Mouse (Mus musculus): ENCODE measurements at regions not wholly inside any gene's neighbourhood (a gene's known extent, or its start where the extent isn't known, plus 50 kb on each side); places are given as distances from the start of the nearest gene placed in this dataset.

DNA sequence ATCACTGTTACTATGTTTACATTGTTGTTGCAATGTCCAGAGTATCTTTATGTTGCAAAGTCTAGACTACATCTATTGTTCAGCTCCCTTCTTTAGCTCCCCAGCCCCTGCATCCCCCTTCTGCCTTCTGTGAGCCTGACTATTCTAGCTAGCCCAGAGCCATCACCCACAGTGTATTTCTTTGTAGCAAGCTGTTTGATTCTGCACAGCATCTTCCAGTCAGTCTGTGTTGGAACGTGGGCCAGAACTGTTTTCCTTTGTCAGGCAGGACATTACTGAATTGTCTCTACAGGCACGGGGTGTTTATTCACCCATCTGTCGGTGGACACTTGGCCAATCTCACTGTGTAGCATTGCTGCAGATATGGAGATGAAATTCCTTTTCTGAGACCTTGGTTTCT lies 295.4 kb upstream of the Trpc7 start:
- DNase-seq (ENCODE audit: low read depth, low spot score), result no peak

DNA sequence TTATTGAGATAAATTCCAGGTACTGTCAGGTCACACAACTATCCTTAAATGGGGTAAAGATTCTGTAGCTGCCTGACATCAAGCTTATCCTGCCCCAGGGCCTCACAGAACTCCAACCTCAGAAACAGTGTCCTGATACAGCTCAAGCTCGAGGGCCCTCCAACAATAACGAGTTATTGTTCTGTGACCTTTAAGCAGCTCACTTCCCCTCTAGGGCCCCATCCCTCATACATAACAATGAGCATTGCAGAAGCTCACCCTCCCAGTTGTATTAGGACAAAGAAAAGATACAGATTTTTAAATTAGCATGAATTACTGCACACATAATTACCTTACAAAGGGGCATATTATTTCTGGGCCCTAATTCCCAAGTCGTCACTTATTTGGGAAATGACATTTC lies 293.5 kb upstream of the Trpc7 start:
- no peak for DNase-seq (ENCODE audit: low read depth, low spot score)

DNA sequence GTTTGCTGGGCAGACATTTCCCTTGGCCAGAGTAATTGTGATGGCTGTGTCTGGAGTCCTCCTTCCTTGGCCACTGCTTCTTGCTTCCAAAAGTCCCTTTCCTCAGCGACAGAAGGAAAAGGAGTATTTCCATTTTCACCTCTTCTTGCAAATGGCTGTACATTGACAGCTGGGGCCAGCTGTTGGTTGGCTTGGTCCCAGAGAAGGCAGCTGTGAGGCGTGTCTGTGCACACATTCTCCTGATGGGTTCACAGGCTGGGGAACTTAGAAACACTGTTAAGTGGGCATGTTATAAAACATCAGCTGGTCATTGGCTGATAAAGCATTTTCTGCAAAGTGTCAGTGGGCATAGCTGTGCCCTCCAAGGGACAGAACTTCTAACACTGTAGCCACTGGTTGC lies 290.4 kb upstream of the Trpc7 start:
- no peak for DNase-seq (ENCODE audit: low read depth, low spot score)

DNA sequence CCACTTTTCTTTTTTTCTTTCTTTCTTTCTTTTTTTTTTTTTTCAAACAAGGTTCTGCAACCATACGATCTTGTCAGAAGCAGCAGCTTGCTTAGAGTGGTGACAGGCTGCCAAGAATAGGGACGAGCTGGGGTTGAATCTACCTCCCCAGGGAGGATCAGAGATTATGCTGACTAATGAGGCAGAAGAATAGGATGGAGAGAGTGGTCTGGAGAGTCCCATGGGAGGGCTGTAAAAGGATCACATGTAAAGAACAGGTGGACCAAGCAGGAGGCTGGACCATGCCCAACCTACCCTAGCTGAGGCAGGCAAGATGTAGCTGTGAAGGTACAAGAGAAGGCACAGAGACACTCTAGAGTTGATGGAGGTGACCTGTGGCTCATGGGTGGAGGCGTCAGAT lies 274.4 kb upstream of the Trpc7 start:
- DNase-seq (ENCODE audit: low read depth, low spot score), result no peak

DNA sequence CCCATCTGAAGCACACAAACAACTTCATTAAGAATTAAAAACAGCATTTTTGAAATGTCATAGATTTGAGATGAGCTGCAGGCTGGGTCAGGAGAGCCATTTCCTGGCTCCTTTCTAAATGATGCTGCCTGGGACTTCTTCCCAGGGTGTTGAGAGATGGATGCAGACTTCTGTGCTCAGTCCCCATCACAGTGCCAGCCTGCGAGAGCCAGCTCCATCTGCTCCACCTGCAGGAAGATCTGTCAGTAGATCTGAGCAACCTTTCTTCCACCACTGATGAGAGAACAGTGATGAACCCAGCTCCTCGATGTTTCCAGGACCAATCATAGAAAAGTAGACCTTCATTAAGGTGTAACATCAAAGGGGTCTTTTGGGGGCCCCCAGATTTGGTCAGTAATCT lies 273.8 kb upstream of the Trpc7 start:
- no peak for DNase-seq (ENCODE audit: low read depth, low spot score)

DNA sequence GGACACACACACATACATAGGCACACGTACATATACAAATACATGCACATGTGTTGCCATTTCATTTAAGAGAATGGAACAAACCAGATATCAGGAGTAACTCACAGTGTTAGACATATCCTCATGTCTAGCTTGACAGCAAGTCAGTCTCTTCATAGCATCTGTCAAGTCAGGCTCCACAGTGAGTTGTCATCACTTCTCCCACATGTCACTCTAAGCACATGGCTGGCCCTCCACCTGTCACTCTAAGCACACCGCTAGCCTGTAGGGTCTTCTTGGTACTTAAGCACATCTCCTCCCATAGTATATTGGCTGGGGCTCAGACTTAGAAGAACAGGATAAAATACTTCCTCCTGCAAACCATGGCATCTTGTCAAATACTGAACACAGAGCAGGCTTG lies 269.6 kb upstream of the Trpc7 start:
- no peak for DNase-seq (ENCODE audit: low read depth, low spot score)

GRCm38 (mm10) chr13:57152787-57153186 lies 257.0 kb upstream of the Trpc7 start:
- no peak for DNase-seq (ENCODE audit: low read depth, low spot score)

- no peak for DNase-seq (ENCODE audit: low read depth, low spot score)
These were observed 251.8 kb upstream of the Trpc7 start for GRCm38 (mm10) chr13:57147623-57148022.

DNA sequence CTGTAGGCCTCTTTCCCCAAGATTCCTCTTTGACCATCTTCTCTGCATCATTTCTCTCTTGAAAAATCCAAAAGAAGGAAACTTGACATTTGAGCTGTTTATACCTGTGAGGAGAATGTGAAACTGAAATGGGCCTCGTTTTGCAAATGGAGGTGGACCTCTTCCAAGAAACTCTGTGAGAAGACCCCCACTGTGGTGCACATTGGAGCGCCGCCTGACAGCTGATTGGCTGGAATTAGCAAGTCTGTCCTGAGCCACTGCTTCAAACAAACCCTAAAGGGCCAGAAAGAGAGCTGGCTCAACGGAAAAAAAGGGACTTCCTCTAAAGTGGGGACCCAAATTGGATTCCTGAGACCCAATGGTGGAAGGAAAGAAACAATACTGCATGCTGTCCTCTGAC lies 250.9 kb upstream of the Trpc7 start:
- no peak for DNase-seq (ENCODE audit: low read depth, low spot score)

DNA sequence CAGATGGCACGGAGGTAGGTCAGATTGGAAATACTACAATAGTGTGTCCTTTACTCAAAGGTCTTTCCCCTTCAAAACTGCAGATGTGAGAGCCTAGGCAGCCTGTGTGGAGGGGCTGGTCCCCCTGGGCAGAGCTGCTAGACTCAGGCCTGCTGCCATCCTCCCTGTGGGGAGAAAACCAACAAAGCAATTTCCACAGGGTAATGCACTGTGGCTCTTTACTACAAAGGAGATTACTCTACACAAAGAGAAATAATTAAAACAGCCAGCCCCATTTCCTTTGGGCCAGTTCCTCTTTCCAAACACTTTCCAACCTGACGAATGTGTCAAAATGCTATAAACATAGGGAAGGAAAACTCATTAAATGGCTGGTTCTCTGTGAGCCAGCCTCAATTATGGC lies 250.0 kb upstream of the Trpc7 start:
- no peak for DNase-seq (ENCODE audit: low read depth, low spot score)

DNA sequence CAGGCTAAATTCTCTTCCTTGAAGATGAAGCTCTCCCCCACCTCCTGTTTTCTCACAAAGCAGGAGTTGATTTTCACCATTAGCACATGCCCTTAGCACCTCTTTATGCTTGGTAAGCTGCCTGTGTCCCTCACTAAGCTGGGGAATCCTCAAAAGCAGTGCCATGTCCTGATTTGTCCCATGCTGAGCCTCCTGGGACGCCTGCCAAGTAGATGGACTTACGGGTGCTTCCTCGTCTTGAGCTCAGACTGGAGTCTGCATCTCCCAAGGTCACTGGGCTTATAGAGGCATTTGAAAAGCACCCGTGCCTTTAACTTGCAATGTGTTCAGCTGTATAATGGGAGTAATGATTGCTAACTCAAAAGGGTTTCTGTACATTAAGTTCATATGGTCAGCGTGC lies 247.1 kb upstream of the Trpc7 start:
- peak; percentile 79 for DNase-seq (ENCODE audit: low read depth, low spot score)

DNA sequence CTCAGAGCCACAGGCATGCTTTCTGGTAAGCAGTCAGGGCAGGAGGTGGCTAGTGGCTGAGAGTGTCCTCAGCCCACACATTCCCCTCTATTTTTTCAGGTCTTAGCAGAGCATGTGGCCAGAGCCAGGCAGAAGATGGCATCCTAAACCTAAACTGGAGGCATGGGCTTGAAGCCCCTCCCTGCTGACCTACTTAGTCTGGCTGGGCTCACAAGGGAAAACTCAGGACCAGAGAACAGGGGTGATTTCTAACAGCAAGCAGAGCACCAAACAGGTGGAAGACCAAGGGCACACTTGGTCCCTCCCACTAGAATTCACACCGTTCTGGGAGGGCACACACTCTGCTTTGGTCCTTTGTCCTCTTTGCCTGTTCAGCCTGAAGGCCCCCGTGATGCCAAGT lies 246.6 kb upstream of the Trpc7 start:
- no peak for DNase-seq (ENCODE audit: low read depth, low spot score)

GRCm38 (mm10) chr13:57115936-57116335 lies 220.1 kb upstream of the Trpc7 start:
- peak; percentile 57 for DNase-seq (ENCODE audit: low read depth, low spot score)

- no peak for DNase-seq (ENCODE audit: low read depth, low spot score)
These were observed 212.2 kb upstream of the Trpc7 start for GRCm38 (mm10) chr13:57107956-57108355.

DNA sequence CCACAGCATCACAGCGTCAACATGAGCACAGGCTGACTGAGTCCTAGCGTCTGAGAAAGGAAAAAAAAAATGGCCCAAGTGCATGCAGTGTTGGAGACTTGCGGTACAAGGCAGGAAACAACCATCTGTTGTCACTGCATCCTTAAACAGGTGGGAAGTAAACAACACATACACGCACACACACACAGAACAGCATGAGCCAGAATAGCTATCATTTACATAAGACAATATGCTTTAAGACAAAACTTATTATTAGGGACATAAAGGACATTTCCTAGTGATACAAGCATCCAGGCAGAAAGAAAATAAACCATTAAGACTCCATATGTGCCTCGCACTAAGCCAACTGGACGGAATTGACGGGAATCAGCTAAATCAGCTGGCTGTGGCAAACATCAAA lies 203.8 kb upstream of the Trpc7 start:
- no peak for DNase-seq (ENCODE audit: low read depth, low spot score)

DNA sequence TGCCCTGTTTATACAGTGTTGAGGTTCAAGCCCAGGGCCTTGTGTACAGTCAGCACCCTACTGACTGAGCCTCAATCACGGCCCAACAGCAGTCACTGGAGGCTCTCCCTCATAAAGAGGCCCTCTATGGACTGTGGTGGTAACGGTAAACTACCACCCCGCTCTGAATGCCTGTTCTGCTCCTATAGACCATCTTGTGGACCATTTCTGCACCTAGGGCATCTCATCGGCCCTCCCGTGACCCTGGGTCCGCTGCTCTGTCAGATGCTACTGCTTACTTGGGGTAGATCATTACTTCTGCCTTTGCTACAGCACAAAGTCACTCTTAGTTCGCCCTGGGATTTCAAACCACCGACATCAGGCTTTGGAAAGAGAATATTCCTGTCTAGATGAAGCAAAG lies 196.1 kb upstream of the Trpc7 start:
- DNase-seq (ENCODE audit: low read depth, low spot score), result no peak

- DNase-seq (ENCODE audit: low read depth, low spot score), result no peak
These were observed 193.7 kb upstream of the Trpc7 start for GRCm38 (mm10) chr13:57089381-57090075.

DNA sequence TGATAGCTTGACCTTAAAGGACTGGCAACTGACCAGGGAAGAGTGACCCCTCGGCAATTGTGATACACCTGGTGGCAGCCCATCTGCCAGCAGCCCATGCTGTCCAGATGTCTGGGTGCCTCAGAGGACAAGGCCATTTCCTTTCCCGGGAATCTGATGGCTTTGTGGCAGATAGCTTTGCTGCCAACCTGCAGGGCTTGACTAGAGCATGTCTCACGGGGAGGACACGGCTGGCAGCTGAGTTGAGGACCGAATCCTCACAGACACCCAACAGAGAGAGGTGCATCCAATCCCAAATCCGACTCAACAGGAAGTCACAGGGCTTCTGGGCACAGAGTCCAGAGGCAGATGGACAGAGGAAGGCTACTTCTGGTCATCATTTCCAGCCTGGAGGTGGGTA lies 192.2 kb upstream of the Trpc7 start:
- DNase-seq (ENCODE audit: low read depth, low spot score), result no peak

- DNase-seq (ENCODE audit: low read depth, low spot score), result peak; percentile 19
These were observed 191.6 kb upstream of the Trpc7 start for GRCm38 (mm10) chr13:57087398-57087797.

DNA sequence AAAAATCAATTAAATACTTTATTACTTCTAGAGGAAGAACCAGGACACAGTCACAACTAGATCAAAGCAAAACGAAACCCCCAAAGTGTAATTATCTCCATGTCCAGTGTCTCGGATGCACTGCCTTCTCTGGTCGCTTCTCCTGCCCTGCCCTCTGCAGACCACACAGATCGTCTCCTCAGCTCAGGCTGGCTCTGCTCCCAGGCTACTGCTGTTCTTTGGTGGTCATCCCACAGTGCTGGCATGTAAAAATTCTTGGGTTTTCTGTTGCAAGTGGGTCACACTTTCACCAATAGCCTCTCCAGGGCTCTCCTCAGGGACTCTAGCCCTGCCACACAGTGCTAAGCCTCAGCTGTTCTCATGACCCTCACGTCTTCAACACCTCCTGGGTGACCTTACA lies 188.0 kb upstream of the Trpc7 start:
- no peak for DNase-seq (ENCODE audit: low read depth, low spot score)

DNA sequence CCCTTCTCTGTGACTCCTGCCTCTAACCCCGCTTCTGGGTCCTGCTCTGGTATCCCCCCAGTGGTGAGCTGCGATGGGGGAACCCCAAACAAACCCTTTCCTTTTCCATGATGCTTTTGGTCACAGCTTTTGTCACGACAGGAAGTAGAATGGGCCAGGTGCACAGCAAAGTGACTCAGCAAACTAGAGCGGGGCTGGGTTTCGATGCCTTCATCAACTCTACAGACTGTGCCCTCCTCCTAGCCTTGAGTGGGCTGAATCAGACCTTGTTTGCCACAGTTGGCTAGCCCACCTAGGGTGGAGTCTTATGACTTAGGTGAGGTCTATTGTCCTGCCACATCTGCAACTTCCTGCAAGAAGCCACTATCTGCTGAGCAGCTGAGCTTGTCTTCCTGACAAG lies 174.7 kb upstream of the Trpc7 start:
- DNase-seq (ENCODE audit: low read depth, low spot score), result no peak

DNA sequence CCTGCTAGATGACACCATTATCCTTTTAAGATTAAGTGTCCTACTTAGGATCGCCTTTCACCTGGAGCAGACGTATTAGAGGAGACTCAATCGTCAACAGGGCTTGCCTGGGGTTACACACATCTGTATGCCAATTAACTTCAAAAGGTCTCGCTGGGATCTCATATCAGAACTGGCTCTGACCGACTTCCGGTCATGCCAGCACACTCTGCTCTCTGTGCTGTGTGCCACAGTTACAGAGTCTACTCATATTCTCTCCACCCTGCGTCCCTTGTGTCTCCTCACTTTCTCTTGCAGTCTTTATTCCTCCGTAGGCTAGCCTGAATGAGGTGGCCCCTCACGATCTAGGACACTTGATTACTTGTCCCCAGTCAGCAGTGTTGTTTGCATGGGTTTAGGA lies 165.9 kb upstream of the Trpc7 start:
- DNase-seq (ENCODE audit: low read depth, low spot score), result no peak

DNA sequence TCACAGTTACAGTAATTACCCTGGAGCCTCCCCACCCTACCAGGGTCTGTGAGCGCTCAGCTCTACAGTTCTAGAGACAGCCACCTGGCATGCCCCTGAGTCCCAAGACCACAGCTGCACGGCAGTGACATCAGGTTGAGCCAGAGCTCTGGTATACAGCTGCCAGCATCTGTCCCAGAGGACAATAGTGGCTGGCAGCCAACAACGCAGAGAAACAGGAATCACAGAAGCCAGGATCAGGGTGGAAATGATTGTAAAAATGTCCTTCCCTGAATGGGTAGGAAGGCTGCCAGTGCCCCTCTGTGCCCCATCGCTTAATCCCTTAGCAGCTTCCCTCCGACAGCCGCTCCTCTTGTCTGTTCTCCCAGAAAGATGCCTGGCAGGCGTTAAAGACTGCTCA lies 165.3 kb upstream of the Trpc7 start:
- peak; percentile 45 for DNase-seq (ENCODE audit: low read depth, low spot score)

DNA sequence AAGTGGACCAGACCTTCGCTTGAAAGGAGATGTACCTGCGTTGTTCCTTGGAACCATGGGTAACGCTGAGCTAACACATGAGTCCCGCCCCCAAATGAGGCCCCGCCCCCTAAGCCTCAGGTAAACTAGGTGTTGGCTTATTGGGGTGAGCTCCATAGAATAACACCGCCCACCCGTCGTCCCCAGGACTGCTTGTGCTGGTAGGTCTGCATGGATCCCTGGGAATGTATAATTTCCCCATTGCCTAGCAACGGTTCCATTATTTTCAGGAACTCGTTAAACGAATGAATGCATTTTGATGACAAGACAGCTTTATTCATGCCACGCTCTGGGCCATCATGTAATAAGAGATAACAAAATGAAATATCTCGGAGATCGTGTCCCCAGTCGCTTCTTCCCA lies 161.0 kb upstream of the Trpc7 start:
- DNase-seq (ENCODE audit: low read depth, low spot score), result no peak

All from retina, postnatal 7 days (tissue).